Mouse (Mus musculus) embryo, embryonic 9.5 days (tissue): ENCODE results near the gene Ptpn21.
A peak's percentile ranks its signal among the peaks of the same experiment; 100 is the strongest.

Experiments used
- DNase-seq: peaks from one replicate; pipeline ENCODE4 v3.0.0-alpha.2; 2017; ENCODE audit errors: extremely low spot score

Ptpn21 gene

GRCm38 (mm10) chr12:98736951-98737800 is at the start of gene Ptpn21:
Gene Ptpn21 (minus strand): TSS chr12:98737405.
- peak; percentile 66 for DNase-seq

- DNase-seq = no peak
Observed at GRCm38 (mm10) chr12:98784251-98784650, 47.0 kb upstream of the Ptpn21 start.

GRCm38 (mm10) chr12:98779148-98779547 is 41.9 kb upstream of the Ptpn21 start:
- no peak for DNase-seq

- DNase-seq = no peak
Observed at GRCm38 (mm10) chr12:98777509-98777908, 40.3 kb upstream of the Ptpn21 start.

- no peak for DNase-seq
Observed at GRCm38 (mm10) chr12:98766241-98766640, 29.0 kb upstream of the Ptpn21 start.

- no peak for DNase-seq
Observed at GRCm38 (mm10) chr12:98759700-98760099, 22.5 kb upstream of the Ptpn21 start.

GRCm38 (mm10) chr12:98757636-98758035 is 20.4 kb upstream of the Ptpn21 start:
- DNase-seq = no peak

GRCm38 (mm10) chr12:98747380-98747753 is 10.2 kb upstream of the Ptpn21 start:
- no peak for DNase-seq

GRCm38 (mm10) chr12:98746746-98747379 is 9.7 kb upstream of the Ptpn21 start, which contains the start of gene Zc3h14:
Gene Zc3h14 (plus strand): TSS chr12:98746964.
- DNase-seq = peak; percentile 94

- DNase-seq = peak; percentile 53
Observed at GRCm38 (mm10) chr12:98746131-98746530, 8.9 kb upstream of the Ptpn21 start.

GRCm38 (mm10) chr12:98745626-98746025 is 8.4 kb upstream of the Ptpn21 start:
- no peak for DNase-seq

- DNase-seq = no peak
Observed at GRCm38 (mm10) chr12:98741011-98741501, 3.9 kb upstream of the Ptpn21 start.

GRCm38 (mm10) chr12:98737801-98738350 is 671 bp upstream of the Ptpn21 start:
- no peak for DNase-seq

- DNase-seq = no peak
Observed at GRCm38 (mm10) chr12:98734880-98735801, 2.1 kb downstream of the Ptpn21 start.

GRCm38 (mm10) chr12:98734246-98734879 is 2.8 kb downstream of the Ptpn21 start:
- DNase-seq = peak; percentile 91

- no peak for DNase-seq
Observed at GRCm38 (mm10) chr12:98733776-98734175, 3.4 kb downstream of the Ptpn21 start.

- DNase-seq = no peak
Observed at GRCm38 (mm10) chr12:98733165-98733564, 4.0 kb downstream of the Ptpn21 start.

- no peak for DNase-seq
Observed at GRCm38 (mm10) chr12:98730682-98731081, 6.5 kb downstream of the Ptpn21 start.

GRCm38 (mm10) chr12:98727186-98727585 is 10.0 kb downstream of the Ptpn21 start:
- DNase-seq = no peak

- DNase-seq = no peak
Observed at GRCm38 (mm10) chr12:98726078-98726477, 11.1 kb downstream of the Ptpn21 start.

- no peak for DNase-seq
Observed at GRCm38 (mm10) chr12:98724976-98725375, 12.2 kb downstream of the Ptpn21 start.
